Mouse (Mus musculus) limb, embryonic 13.5 days (tissue): ENCODE data around the gene Sectm1b. TPM values are rescaled to one million over a fixed set of nuclear protein-coding genes. Genes with fewer than 3 reads are reported as not detected.
"Not testable (repeated sequence)": the region's sequence is repeated elsewhere in the genome, so short reads cannot be mapped to it uniquely, and the experiment has no call there.

ENCODE experiments used
- ATAC-seq: fragments of 200-750 bp; cut with Nextera tagmentation; 2 replicates; pipeline ENCODE4 v1.8.0; 2017; ENCODE audit warnings: low read depth, moderate number of reproducible peaks, moderate TSS enrichment; ENCODE audit not compliant: low FRiP score
- H3K27ac ChIP-seq: fragments of 300-500 bp; sonication (generic); 2 replicates; pipeline ENCODE4 v1.5.1; 2015; ENCODE audit warnings: inconsistent platforms, mild to moderate bottlenecking, moderate library complexity
- H3K27me3 ChIP-seq: fragments of 300-500 bp; sonication (generic); 2 replicates; pipeline ENCODE4 v1.6.1; 2015; ENCODE audit warnings: mild to moderate bottlenecking, inconsistent platforms
- H3K36me3 ChIP-seq: fragments of 300-500 bp; sonication (generic); 2 replicates; pipeline ENCODE4 v1.6.1; 2015; ENCODE audit warnings: inconsistent platforms, mild to moderate bottlenecking, moderate library complexity
- H3K4me1 ChIP-seq: fragments of 300-500 bp; sonication (generic); 2 replicates; pipeline ENCODE4 v1.6.1; 2015; ENCODE audit warnings: inconsistent platforms
- H3K4me2 ChIP-seq: fragments of 300-500 bp; sonication (generic); replicated peaks from 2 replicates; pipeline ENCODE4 v1.6.1; 2015; ENCODE audit warnings: inconsistent platforms, mild to moderate bottlenecking, moderate library complexity
- H3K4me3 ChIP-seq: fragments of 300-500 bp; sonication (generic); 2 replicates; pipeline ENCODE4 v1.5.1; 2015; ENCODE audit warnings: moderate library complexity, mild to moderate bottlenecking, inconsistent platforms
- H3K9ac ChIP-seq: fragments of 300-500 bp; sonication (generic); 2 replicates; pipeline ENCODE4 v1.6.1; 2015; ENCODE audit warnings: mild to moderate bottlenecking, inconsistent platforms
- H3K9me3 ChIP-seq: fragments of 300-500 bp; sonication (generic); 2 replicates; pipeline ENCODE4 v1.6.1; 2016; ENCODE audit warnings: inconsistent platforms
- whole genome bisulfite sequencing: fragments of 180-500 bp; shearing (Covaris S2); methylation state at CpG from one replicate; pipeline ENCODE4 v1.1.7; 2015; 5-methylcytosine and 5-hydroxymethylcytosine counted together
- polyA plus RNA-seq: library from polyadenylated mRNA; unstranded; fragments of >200 nt; fragmentation: Nextera tagmentation; extraction: Ambion mirVana; gene quantifications from 2 replicates; pipeline ENCODE4 v1.2.1, GENCODE M21; 2015

Sectm1b gene
- polyA plus RNA-seq, 1 experiment from 2014 or later = not detected

DNA sequence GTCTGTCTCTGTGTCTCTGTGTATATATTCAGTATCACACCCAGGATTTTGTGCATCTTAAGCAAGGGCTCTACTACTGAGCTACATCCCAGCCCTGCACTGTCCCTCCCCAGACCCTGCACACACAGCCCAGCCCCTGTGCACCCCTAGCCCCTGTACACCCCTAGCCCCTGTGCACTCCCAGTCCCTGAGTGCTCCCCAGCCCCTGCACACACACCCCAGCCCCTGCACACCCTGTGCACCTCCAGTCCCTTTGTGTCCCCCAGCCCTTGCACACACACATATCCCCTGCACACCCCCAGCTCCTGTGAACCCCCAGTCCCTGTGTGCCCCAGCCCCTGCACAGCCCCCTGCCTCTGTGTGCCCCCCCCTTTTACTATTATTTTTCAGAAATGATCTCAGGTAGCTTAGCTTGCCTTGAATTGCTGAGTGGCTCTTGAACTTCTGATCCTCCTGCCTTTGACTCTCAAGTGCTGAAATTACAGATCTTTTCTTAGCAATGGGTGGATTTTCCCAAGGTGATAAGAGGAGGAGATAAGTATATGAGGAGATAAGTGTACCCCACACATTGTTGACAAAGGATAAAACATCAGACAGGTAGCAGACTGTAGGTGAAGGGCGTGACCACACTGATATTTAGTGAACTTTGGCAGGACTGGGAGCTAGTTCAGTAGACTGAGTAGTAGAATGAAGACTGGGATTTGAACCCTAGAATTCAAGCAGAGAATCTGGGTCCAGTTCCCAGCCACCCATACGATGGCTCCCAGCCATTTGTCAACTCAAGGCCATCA, 26.6 kb upstream of the Sectm1b start:
- 87% methylated on average over 2 of the region's 2 CpGs for WGBS
- Histone ChIP-seq H3K9me3 (no peaks in the 10 kb centered on the region), H3K4me1 (no peaks in the 10 kb centered on the region), H3K27ac (no peak overlapping the region), H3K36me3 (no peaks in the 10 kb centered on the region), H3K4me2 (no peak overlapping the region), H3K27me3 (no peaks in the 10 kb centered on the region), H3K9ac (no peak overlapping the region), H3K4me3 (no peak overlapping the region)
- no peak for ATAC-seq

DNA sequence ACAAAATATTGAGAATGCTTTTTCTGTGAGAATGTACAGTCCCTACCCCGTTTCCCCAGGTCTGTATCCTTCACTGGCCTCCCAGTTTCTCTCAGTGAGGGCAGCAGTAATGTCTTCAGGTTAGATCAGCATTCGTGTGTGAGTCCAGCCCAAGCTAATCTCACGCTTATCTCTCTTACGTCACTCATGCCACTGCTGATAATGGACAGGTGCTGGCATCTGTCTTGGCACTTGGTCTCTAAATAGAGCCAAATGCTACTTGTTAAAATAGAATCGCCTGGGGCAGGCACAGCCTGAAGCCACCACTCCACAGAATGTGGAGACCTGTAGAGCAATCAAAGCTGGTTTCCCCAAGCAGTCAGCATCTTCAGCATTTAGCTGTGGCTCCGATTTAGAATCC, 25.6 kb upstream of the Sectm1b start:
- ATAC-seq = no peak
- Histone ChIP-seq H3K4me1 (no peaks in the 10 kb centered on the region), H3K27ac (no peak overlapping the region), H3K9ac (no peak overlapping the region), H3K27me3 (no peaks in the 10 kb centered on the region), H3K4me2 (no peak overlapping the region), H3K36me3 (no peaks in the 10 kb centered on the region), H3K4me3 (no peak overlapping the region), H3K9me3 (no peaks in the 10 kb centered on the region)
- 67% methylated on average over 6 of the region's 6 CpGs for WGBS

DNA sequence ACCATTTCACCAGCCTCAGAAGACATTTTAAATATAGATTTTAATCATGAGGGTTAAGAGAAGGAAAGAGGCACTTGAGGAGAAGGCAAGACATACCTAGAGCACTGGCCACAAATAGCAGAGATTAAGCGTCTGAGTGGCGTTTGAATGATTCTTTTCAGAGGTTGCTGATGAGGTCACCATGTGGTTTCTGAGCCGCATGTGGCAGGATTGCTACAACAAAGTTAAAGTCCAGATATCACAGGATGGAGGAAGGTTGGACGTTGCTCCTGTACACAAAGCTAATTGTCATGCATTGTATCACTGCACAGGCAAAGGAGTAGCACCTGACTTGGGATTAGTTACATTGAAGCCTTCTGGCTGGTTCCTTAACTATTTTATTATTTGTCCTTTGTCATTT, 22.9 kb upstream of the Sectm1b start:
- Histone ChIP-seq H3K9ac (no peak overlapping the region), H3K4me2 (no peak overlapping the region), H3K4me1 (no peaks in the 10 kb centered on the region), H3K27ac (no peak overlapping the region), H3K36me3 (no peaks in the 10 kb centered on the region), H3K4me3 (no peak overlapping the region), H3K9me3 (no peaks in the 10 kb centered on the region), H3K27me3 (no peaks in the 10 kb centered on the region)
- no peak for ATAC-seq
- WGBS = 54% methylated on average over 4 of the region's 4 CpGs

GRCm38 (mm10) chr11:121085181-121085580, 21.8 kb upstream of the Sectm1b start:
- Histone ChIP-seq H3K4me3 (no peak overlapping the region), H3K9me3 (no peaks in the 10 kb centered on the region), H3K9ac (no peak overlapping the region), H3K27ac (no peak overlapping the region), H3K4me2 (no peak overlapping the region), H3K27me3 (no peaks in the 10 kb centered on the region), H3K36me3 (no peaks in the 10 kb centered on the region), H3K4me1 (no peaks in the 10 kb centered on the region)
- 79% methylated on average over 5 of the region's 5 CpGs for WGBS
- ATAC-seq = no peak

DNA sequence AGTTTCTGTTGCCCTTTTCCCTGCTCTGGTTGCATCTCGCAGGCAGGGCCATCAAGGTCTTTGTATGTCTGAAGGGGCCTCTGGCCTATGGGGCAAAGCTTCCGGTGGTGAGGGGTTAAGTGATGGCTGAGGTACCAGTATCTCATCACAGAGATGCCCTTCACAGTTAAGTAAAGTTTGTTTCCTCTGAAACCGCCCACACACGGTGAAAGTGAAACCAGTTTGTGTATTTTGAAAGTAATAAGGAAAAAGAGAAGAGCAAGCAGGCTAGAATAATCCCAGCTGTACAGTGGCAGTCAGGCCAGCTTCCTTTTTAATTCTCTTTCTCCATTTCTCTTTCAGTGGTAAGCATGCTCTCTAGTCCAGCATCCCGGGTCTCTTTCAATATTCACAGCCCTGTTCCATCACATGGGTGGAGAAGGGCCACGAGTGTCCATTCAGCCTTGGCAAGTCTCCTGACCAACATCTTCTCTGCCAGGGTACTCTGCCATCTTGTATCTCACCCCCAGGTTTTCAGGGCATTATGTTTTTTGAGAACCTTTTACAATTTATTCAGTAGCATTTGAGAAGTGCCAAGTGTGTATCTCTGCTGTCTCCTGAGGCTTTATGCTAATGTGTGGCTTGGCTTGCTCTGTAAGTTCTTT, 19.6 kb upstream of the Sectm1b start:
- Histone ChIP-seq H3K27me3 (no peaks in the 10 kb centered on the region), H3K4me1 (no peaks in the 10 kb centered on the region), H3K4me3 (no peak overlapping the region), H3K9ac (no peak overlapping the region), H3K36me3 (no peaks in the 10 kb centered on the region), H3K27ac (no peak overlapping the region), H3K4me2 (no peak overlapping the region), H3K9me3 (no peaks in the 10 kb centered on the region)
- no peak for ATAC-seq
- 79% methylated on average over 6 of the region's 6 CpGs for WGBS

DNA sequence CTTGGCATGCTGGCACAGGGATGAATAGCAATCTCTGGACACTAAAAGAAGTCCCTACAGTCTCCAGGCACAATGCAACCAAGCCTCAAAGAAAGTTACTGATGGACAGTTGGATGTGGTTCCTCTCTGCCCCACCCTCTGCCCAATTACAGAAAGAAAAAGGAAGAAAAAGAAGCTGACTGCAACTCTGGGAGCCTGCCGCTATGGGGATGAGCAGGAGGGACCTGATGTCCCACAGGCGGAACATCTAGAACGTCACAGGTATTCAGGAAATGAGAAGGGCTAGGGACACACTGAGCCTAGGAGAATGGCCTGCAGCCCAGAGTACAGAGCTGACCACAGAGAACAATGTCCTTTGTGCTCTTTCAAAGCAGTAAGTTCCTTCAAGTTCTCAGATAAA, 18.9 kb upstream of the Sectm1b start:
- H3K27ac ChIP-seq = no peak overlapping the region
- 87% methylated on average over 3 of the region's 3 CpGs for WGBS
- H3K4me2 ChIP-seq = no peak overlapping the region
- H3K36me3 ChIP-seq = no peaks in the 10 kb centered on the region
- no peaks in the 10 kb centered on the region for H3K9me3 ChIP-seq
- H3K27me3 ChIP-seq = no peaks in the 10 kb centered on the region
- no peak overlapping the region for H3K4me3 ChIP-seq
- no peaks in the 10 kb centered on the region for H3K4me1 ChIP-seq
- no peak for ATAC-seq
- no peak overlapping the region for H3K9ac ChIP-seq

DNA sequence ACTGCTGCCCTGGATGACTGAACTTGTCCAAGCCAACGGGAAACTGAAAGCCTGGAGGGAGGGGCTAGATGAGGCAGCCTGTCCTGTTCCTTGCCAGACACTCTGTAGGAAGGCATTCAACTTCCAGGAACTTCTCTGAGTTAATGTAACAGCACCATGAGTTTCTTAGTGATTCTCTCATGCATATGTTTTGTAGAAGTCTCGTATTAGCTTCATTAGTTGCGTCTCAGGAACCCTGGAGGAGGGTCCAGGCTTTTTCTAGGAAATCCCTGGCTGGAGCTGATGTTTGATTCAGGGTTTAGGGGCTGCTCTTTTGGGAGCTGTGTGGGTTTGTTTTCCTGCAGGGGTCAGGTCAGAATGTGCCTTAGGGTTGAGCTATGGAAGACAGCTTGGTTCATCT, 17.8 kb upstream of the Sectm1b start, which contains the start of gene Sectm1a:
Gene Sectm1a, minus strand, starts transcription at position 101 of the 400 bp plus-strand sequence.
- Histone ChIP-seq H3K9me3 (no peaks in the 10 kb centered on the region), H3K27ac (no peak within 1 kb of the TSS), H3K9ac (no peak within 1 kb of the TSS), H3K27me3 (no peaks in the 10 kb centered on the region), H3K36me3 (no peaks in the 10 kb centered on the region), H3K4me3 (no peak within 1 kb of the TSS), H3K4me1 (no peaks in the 10 kb centered on the region), H3K4me2 (no peak within 1 kb of the TSS)
- WGBS = 65% methylated on average over 3 of the region's 3 CpGs
- no peak for ATAC-seq

GRCm38 (mm10) chr11:121080330-121080729, 17.0 kb upstream of the Sectm1b start:
- H3K4me2 ChIP-seq = no peak overlapping the region

GRCm38 (mm10) chr11:121075655-121076054, 12.3 kb upstream of the Sectm1b start:
- Histone ChIP-seq H3K4me3 (no peak overlapping the region), H3K4me1 (no peaks in the 10 kb centered on the region), H3K4me2 (no peak overlapping the region), H3K9ac (no peak overlapping the region), H3K27ac (no peak overlapping the region), H3K27me3 (no peaks in the 10 kb centered on the region), H3K9me3 (no peaks in the 10 kb centered on the region), H3K36me3 (no peaks in the 10 kb centered on the region)
- WGBS = 66% methylated on average over 5 of the region's 5 CpGs
- ATAC-seq = no peak

More at GRCm38 (mm10) chr11:121080330-121080729, 17.0 kb upstream of the Sectm1b start:
- no peaks in the 10 kb centered on the region for H3K4me1 ChIP-seq
- no peaks in the 10 kb centered on the region for H3K36me3 ChIP-seq
- H3K9ac ChIP-seq = no peak overlapping the region
- H3K9me3 ChIP-seq = no peaks in the 10 kb centered on the region
- H3K27me3 ChIP-seq = no peaks in the 10 kb centered on the region
- ATAC-seq = no peak
- H3K27ac ChIP-seq = no peak overlapping the region
- no peak overlapping the region for H3K4me3 ChIP-seq
- 87% methylated on average over 8 of the region's 8 CpGs for WGBS

GRCm38 (mm10) chr11:121069662-121070061, 6.3 kb upstream of the Sectm1b start:
- 90% methylated on average over 12 of the region's 16 CpGs for WGBS
- ATAC-seq, H3K4me2 ChIP-seq, H3K36me3 ChIP-seq, H3K4me3 ChIP-seq, H3K4me1 ChIP-seq, H3K9me3 ChIP-seq, H3K27ac ChIP-seq, H3K9ac ChIP-seq, H3K27me3 ChIP-seq: not testable (repeated sequence)

- Histone ChIP-seq H3K4me1 (no peaks in the 10 kb centered on the region), H3K4me3 (no peak overlapping the region), H3K27me3 (no peaks in the 10 kb centered on the region), H3K36me3 (no peaks in the 10 kb centered on the region), H3K4me2 (no peak overlapping the region), H3K9me3 (no peaks in the 10 kb centered on the region), H3K9ac (no peak overlapping the region), H3K27ac (no peak overlapping the region)
- ATAC-seq = no peak
- 84% methylated on average over 2 of the region's 2 CpGs for whole genome bisulfite sequencing
Observed at GRCm38 (mm10) chr11:121067895-121068294, 4.5 kb upstream of the Sectm1b start.

- no peaks in the 10 kb centered on the region for H3K36me3 ChIP-seq
- no peak overlapping the region for H3K4me3 ChIP-seq
- ATAC-seq = no peak
- 83% methylated on average over 3 of the region's 3 CpGs for WGBS
- H3K27ac ChIP-seq = no peak overlapping the region
- no peaks in the 10 kb centered on the region for H3K4me1 ChIP-seq
- no peaks in the 10 kb centered on the region for H3K27me3 ChIP-seq
- H3K9ac ChIP-seq = no peak overlapping the region
- H3K9me3 ChIP-seq = no peaks in the 10 kb centered on the region
- H3K4me2 ChIP-seq = no peak overlapping the region
Observed at GRCm38 (mm10) chr11:121064197-121064596, 828 bp upstream of the Sectm1b start.
